Mouse (Mus musculus) brown adipose tissue, adult 24 weeks (tissue): ENCODE data around the gene Lta. TPM values are rescaled to one million over a fixed set of nuclear protein-coding genes. Genes with fewer than 3 reads are reported as not detected.
"Not testable (repeated sequence)": the region's sequence is repeated elsewhere in the genome, so short reads cannot be mapped to it uniquely, and the experiment has no call there.

ENCODE experiments used
- H3K27ac ChIP-seq: fragments of 200-500 bp; replicated peaks from 2 replicates; pipeline ENCODE4 v1.5.1; 2012; ENCODE audit warnings: low read depth, mild to moderate bottlenecking, low read length
- H3K4me1 ChIP-seq: fragments of 200-500 bp; 2 replicates; pipeline ENCODE4 v1.6.1; 2012; ENCODE audit warnings: low read length, mixed read lengths; ENCODE audit not compliant: control insufficient read depth, insufficient read depth, insufficient read length
- H3K4me3 ChIP-seq: fragments of 200-500 bp; 2 replicates; pipeline ENCODE4 v1.5.1; 2012; ENCODE audit warnings: low read depth, mild to moderate bottlenecking, low read length, moderate library complexity; ENCODE audit not compliant: insufficient read depth
- polyA plus RNA-seq: library from polyadenylated mRNA; stranded (reverse); fragments of >200 nt; gene quantifications from 2 replicates; pipeline ENCODE4 v1.2.4, GENCODE M21; 2012; ENCODE audit not compliant: missing spikeins, insufficient read depth, insufficient read length

Lta gene
- polyA plus RNA-seq, 1 experiment, result not detected

GRCm38 (mm10) chr17:35243086-35243485 lies 37.9 kb upstream of the Lta start:
- H3K27ac ChIP-seq, result peak overlapping the region; percentile 90

DNA sequence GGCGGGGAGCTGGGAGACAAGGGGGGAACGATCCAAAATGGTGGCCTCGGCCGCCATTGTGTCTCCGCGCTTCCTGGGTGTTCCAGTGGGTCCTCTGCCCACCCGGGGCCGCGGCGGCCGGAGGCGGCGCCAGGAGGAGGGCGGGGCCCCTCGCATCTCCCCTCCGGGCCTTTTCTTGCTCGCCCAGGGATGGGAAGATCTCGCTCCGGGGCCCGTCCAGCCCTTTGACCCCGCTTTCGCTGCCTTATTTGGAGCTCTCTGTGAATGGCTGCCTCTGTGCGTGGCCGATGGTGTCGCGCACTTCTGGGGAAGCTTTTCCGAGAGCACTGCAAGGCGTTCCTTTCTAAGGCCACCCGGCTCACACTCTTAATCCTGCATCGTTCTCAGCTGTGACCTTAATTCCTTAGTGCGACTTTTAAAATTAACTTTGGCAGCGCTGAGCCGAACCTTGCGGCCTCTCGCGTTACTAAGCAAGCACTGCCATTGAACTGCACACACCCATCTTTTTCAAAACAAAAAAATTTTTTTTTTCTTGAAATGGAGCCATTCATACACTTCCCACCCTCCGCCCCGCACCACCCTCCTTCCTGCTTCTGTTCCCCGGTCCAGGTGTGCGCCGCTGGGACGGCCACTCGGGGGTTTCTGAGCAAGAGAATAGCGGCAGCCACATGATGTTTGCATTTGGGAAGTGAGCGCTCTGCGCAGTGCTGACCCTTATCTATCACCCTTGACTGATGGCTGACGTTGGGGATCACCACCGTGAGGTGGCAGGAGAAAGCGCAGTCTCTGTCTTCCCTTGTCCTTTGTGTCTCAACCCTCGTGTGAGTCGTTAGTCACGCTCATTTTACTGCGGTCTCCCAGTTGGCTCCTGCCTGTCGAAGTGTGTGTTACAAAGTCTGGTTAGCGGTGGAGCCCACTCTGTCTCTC lies 37.1 kb upstream of the Lta start:
- peak overlapping the region; percentile 90 for H3K27ac ChIP-seq

More at GRCm38 (mm10) chr17:35243086-35243485, 37.9 kb upstream of the Lta start:
- Histone ChIP-seq H3K4me1 (peaks cover 12% of the 10 kb centered on the region), H3K4me3 (peak overlapping the region; percentile 84)

DNA sequence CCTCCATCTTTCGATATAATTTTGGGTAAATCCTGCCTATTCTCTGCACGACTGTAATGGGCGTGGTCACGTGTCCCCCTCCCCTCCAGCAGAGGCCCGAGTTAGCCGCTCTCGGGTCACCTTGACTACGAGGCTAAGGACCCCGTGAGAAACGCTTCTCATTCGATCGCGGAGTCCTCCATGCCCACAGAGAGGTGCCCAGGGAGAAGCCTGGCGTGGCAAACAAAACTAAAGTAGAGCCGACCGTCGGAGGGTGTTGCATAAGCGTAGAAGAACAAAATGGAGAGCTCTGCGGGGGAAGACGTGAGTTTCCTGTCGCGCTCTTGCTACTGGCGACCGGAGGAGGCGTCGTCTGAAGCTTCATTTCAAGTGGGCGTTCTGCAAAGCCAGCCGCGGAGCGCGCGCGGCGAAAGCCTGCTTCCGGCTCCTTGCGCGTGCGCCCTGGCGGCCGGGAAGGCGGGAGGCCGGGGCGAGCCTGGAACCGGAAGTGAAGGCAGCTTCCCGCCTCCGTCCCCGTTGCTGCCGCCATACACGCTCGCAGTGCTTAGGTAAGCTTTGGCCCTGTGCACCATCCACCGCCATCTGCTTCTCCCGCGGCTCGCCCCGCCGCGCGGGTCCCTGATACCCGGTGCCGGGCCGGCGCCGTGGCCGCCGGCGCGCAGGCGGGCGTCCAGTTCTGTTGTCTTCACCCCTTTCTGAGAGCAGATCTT lies 36.3 kb upstream of the Lta start, which contains the start of gene Ddx39b:
Gene Ddx39b (plus strand): TSS at position 442 of the 710 bp plus-strand sequence.
- Histone ChIP-seq H3K4me3 (peak within 1 kb of the TSS; percentile 84), H3K4me1 (peaks cover 12% of the 10 kb centered on the region), H3K27ac (peak within 1 kb of the TSS; percentile 97)

More for the DNA sequence above, 37.1 kb upstream of the Lta start:
- H3K4me3 ChIP-seq, result peak overlapping the region; percentile 84
- peaks cover 12% of the 10 kb centered on the region for H3K4me1 ChIP-seq

DNA sequence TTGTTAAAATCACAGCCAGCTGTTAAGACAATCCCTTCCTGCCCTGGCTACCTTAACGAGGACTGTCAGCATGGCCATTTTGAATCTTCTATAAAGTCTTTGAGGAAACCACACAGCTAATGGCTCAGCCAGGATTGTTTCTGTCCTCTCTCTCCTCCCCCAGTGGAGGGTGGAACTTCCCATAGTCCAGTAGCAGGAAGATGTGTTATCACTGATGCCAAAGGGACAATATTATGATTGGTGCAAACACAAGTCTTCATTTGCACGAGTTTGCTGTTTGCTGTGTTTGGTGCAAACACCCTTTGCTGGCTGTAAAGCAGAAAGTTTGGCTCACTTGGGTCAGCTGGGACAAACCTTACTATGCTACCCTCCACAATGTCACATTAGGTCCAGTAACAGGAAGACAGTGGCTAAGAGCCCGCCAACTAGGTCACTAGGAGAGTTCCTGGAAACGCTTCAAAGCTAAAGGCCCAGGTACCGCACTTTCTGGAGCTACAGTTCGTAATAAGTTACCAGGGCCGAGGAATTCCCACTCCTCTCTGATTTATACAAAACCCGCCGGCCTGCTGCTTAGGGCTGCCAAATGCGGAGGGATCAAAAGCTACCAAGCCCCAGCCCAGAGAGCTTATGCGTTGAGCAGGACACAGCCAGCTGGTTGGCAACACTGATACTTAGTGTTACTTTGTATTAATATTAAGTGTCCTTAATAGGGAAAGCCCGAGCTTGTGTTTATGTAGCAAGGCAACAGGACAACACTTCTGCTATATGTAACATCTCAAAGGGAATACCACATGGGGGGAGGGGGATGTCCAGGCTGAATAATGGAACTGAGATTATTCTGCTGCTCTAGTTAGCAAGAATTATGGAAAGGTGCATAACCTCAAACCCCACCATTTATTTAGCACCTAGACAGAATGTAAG lies 35.5 kb upstream of the Lta start:
- H3K27ac ChIP-seq, result peak overlapping the region; percentile 97

DNA sequence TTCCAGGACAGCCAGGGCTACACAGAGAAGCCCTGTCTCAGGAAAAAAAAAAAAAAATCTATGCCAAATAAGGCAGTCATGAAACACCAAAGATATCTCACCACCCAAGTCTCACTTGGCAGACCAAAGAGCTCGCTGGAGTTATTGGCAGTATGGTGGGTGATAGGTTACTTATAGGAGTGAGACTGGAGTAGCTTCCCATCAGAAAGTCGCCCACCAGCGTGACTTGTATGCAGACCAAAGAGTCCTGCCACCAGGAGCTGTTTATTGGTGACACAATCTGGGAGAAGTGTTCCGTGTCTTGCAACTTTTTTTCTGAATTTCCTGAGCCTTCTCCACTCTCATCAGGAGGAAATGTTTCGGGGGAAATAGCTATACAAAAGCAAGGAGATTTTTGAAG lies 34.5 kb upstream of the Lta start:
- H3K4me3 ChIP-seq, result no peak overlapping the region
- no peak overlapping the region for H3K27ac ChIP-seq
- peaks cover 12% of the 10 kb centered on the region for H3K4me1 ChIP-seq

More for the DNA sequence above, 35.5 kb upstream of the Lta start:
- H3K4me3 ChIP-seq, result peak overlapping the region; percentile 50
- H3K4me1 ChIP-seq, result peaks cover 12% of the 10 kb centered on the region

GRCm38 (mm10) chr17:35237504-35237903 lies 32.4 kb upstream of the Lta start:
- H3K4me1 ChIP-seq, result peaks cover 14% of the 10 kb centered on the region
- no peak overlapping the region for H3K27ac ChIP-seq
- no peak overlapping the region for H3K4me3 ChIP-seq

GRCm38 (mm10) chr17:35236996-35237395 lies 31.8 kb upstream of the Lta start:
- Histone ChIP-seq H3K27ac (no peak overlapping the region), H3K4me3 (no peak overlapping the region), H3K4me1 (peaks cover 14% of the 10 kb centered on the region)

DNA sequence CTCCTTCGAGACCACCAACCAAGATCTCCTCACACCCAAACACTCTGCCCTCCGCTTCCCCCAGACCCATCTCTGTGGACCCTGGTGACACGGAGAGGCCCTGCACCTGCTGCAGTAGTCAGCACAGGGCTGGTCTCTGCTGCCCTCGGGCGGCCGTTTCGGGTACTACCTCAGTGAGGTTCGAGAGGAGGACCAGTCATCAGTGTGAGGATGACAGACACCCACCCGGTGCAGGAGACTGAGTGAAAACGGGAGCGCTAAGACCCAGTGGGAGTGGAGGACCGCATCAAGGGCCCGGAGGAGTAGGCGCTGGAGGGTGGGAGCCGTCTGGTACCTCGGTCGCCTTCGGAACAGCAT lies 31.2 kb upstream of the Lta start:
- Histone ChIP-seq H3K4me3 (peak overlapping the region; percentile 57), H3K27ac (peak overlapping the region; percentile 96), H3K4me1 (peaks cover 14% of the 10 kb centered on the region)

- peak within 1 kb of the TSS; percentile 65 for H3K4me3 ChIP-seq
- peak within 1 kb of the TSS; percentile 96 for H3K27ac ChIP-seq
- peaks cover 13% of the 10 kb centered on the region for H3K4me1 ChIP-seq
Measured at GRCm38 (mm10) chr17:35235614-35236389, 30.7 kb upstream of the Lta start, which contains the start of gene Nfkbil1. Gene Nfkbil1 (minus strand): TSS chr17:35235792.

DNA sequence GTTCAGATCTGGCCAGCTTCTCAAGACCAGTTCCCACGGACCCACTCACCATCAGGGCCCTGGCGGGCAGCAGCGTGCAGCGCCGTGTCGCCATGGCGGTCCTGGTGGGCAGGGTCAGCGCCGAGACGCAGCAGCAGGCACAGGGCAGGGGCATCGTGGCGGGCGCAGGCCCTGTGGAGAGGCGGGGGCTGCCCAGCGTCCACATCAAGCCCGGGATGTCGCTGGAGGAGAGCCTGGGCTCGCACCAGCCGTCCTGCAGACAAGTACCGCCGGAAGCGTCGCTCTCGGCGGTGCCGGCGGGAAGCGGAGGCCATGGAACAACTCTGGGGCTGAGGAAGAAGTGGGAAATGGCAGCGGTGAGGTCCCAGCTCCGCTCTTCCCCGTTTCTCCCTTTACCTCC lies 29.8 kb upstream of the Lta start:
- Histone ChIP-seq H3K27ac (peak overlapping the region; percentile 94), H3K4me3 (peak overlapping the region; percentile 58), H3K4me1 (peaks cover 5% of the 10 kb centered on the region)

GRCm38 (mm10) chr17:35234090-35234489 lies 28.9 kb upstream of the Lta start:
- Histone ChIP-seq H3K4me3 (0 out of 2 replicates have a peak overlapping the region, but pooled peaks have one; percentile 1), H3K27ac (peak overlapping the region; percentile 84; the same call in 1 of the 2 replicates)
- not testable (repeated sequence) for H3K4me1 ChIP-seq

DNA sequence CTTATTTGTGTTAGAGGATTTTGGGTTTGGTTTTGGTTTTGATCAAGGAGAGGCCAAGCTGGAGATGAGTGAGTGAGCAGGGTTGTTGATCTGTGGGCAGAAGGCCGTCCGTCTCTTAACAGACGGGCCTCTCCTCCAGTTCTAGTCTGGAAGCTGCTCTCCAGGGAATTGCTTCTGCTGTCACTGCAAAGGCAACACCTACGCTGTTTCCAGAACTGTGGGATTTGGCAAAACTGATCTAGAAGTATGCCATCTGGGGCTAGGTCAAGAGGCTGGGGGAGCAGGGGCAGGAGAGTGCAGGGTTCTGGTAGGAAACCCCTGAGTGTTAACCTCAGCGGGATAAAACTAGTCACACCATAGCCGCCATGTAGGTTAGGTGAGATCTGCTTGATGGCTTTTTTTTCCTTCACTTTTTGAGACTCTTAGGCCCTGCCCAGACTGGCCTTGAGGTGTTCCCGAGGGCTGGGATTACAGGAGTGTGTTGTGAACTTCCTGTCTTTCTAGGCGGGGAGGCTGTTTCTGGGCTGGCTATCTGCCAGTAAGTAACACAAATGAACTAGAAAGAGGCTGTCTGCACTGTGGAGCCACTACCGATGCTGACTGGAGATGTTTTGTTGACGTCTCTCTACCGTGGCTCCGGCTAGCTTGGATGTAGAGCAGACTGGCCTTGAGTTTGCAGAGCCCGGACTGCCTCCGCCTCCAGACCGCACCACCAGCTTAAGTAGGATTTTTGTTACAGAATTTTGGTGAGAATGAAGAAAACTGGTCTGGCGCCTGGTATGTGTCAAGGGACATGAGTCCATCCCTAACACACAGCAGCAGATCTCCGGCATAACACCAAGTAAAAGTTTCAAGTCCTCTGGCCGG lies 28.2 kb upstream of the Lta start, which contains the start of gene Atp6v1g2:
Gene Atp6v1g2 (plus strand): TSS at position 547 of the 867 bp plus-strand sequence.
- Histone ChIP-seq H3K4me3 (peak within 1 kb of the TSS; percentile 8; the same call in 1 of the 2 replicates), H3K4me1 (peaks cover 5% of the 10 kb centered on the region), H3K27ac (peak within 1 kb of the TSS; percentile 84)

GRCm38 (mm10) chr17:35232659-35233058 lies 27.5 kb upstream of the Lta start:
- H3K4me3 ChIP-seq, result no peak overlapping the region
- peak overlapping the region; percentile 84; the same call in 1 of the 2 replicates for H3K27ac ChIP-seq
- peaks cover 5% of the 10 kb centered on the region for H3K4me1 ChIP-seq
